Mouse (Mus musculus): ENCODE data around the gene Crx.
"Not testable (repeated sequence)": the region's sequence is repeated elsewhere in the genome, so short reads cannot be mapped to it uniquely, and the experiment has no call there.

Crx gene

GRCm38 (mm10) chr7:15879756-15880155, at the start of gene Crx:
Gene Crx (minus strand): TSS chr7:15879968.
- no peak for DNase-seq

- DNase-seq, result peak; percentile 93
Observed at GRCm38 (mm10) chr7:15922220-15922773, 42.5 kb upstream of the Crx start, which contains the start of gene Selenow. Gene Selenow (minus strand): TSS chr7:15922402.

- DNase-seq, result peak; percentile 52
Observed at GRCm38 (mm10) chr7:15921796-15922195, 42.0 kb upstream of the Crx start.

- DNase-seq, result no peak
Observed at GRCm38 (mm10) chr7:15920645-15921190, 41.0 kb upstream of the Crx start.

- DNase-seq, result no peak
Observed at GRCm38 (mm10) chr7:15919947-15920346, 40.2 kb upstream of the Crx start.

GRCm38 (mm10) chr7:15918371-15918770, 38.6 kb upstream of the Crx start:
- no peak for DNase-seq

- no peak for DNase-seq
Observed at GRCm38 (mm10) chr7:15916996-15917395, 37.2 kb upstream of the Crx start.

GRCm38 (mm10) chr7:15916134-15916723, 36.5 kb upstream of the Crx start:
- no peak for DNase-seq

- DNase-seq, result not testable (repeated sequence)
Observed at GRCm38 (mm10) chr7:15915695-15916094, 35.9 kb upstream of the Crx start.

GRCm38 (mm10) chr7:15914751-15915150, 35.0 kb upstream of the Crx start:
- DNase-seq, result no peak

GRCm38 (mm10) chr7:15914252-15914651, 34.5 kb upstream of the Crx start:
- DNase-seq, result peak; percentile 70

- peak; percentile 85 for DNase-seq
Observed at GRCm38 (mm10) chr7:15912183-15912582, 32.4 kb upstream of the Crx start.

GRCm38 (mm10) chr7:15910521-15910920, 30.8 kb upstream of the Crx start:
- no peak for DNase-seq

GRCm38 (mm10) chr7:15907971-15908590, 28.3 kb upstream of the Crx start:
- no peak for DNase-seq

- DNase-seq, result no peak
Observed at GRCm38 (mm10) chr7:15906602-15907001, 26.8 kb upstream of the Crx start.

- DNase-seq, result no peak
Observed at GRCm38 (mm10) chr7:15905861-15906260, 26.1 kb upstream of the Crx start.

- DNase-seq, result no peak
Observed at GRCm38 (mm10) chr7:15901366-15902048, 21.7 kb upstream of the Crx start.

GRCm38 (mm10) chr7:15894251-15894650, 14.5 kb upstream of the Crx start:
- no peak for DNase-seq

GRCm38 (mm10) chr7:15884127-15884526, 4.4 kb upstream of the Crx start:
- DNase-seq, result no peak

- DNase-seq, result no peak
Observed at GRCm38 (mm10) chr7:15882317-15882716, 2.5 kb upstream of the Crx start, which contains the start of gene Crxos. Gene Crxos (plus strand): TSS chr7:15882617.

GRCm38 (mm10) chr7:15881831-15882230, 2.1 kb upstream of the Crx start:
- DNase-seq, result no peak

GRCm38 (mm10) chr7:15881388-15881787, 1.6 kb upstream of the Crx start:
- DNase-seq, result no peak

- no peak for DNase-seq
Observed at GRCm38 (mm10) chr7:15864104-15864503, 15.7 kb downstream of the Crx start.

- DNase-seq, result no peak
Observed at GRCm38 (mm10) chr7:15859657-15860056, 20.1 kb downstream of the Crx start.

All from thymus, postnatal 4 days (tissue).